Mouse (Mus musculus): ENCODE results near the gene Rundc3a.
"Not testable (repeated sequence)": the region's sequence is repeated elsewhere in the genome, so short reads cannot be mapped to it uniquely, and the experiment has no call there.

The Rundc3a gene

GRCm38 (mm10) chr11:102367504-102368280 is 25.5 kb upstream of the Rundc3a start:
- no peak for DNase-seq (ENCODE audit: low read depth, low spot score)

GRCm38 (mm10) chr11:102368347-102368746 is 24.9 kb upstream of the Rundc3a start:
- DNase-seq (ENCODE audit: low read depth, low spot score) = no peak

GRCm38 (mm10) chr11:102369263-102369662 is 23.9 kb upstream of the Rundc3a start:
- DNase-seq (ENCODE audit: low read depth, low spot score) = no peak

- DNase-seq (ENCODE audit: low read depth, low spot score) = no peak
Observed at GRCm38 (mm10) chr11:102370285-102370684, 22.9 kb upstream of the Rundc3a start.

- no peak for DNase-seq (ENCODE audit: low read depth, low spot score)
Observed at GRCm38 (mm10) chr11:102371926-102372685, 21.1 kb upstream of the Rundc3a start.

GRCm38 (mm10) chr11:102372936-102373335 is 20.3 kb upstream of the Rundc3a start:
- DNase-seq (ENCODE audit: low read depth, low spot score) = no peak

GRCm38 (mm10) chr11:102373646-102374045 is 19.6 kb upstream of the Rundc3a start:
- DNase-seq (ENCODE audit: low read depth, low spot score) = no peak

- no peak for DNase-seq (ENCODE audit: low read depth, low spot score)
Observed at GRCm38 (mm10) chr11:102374108-102374725, 19.0 kb upstream of the Rundc3a start.

- DNase-seq (ENCODE audit: low read depth, low spot score) = no peak
Observed at GRCm38 (mm10) chr11:102375196-102376173, 17.7 kb upstream of the Rundc3a start.

- DNase-seq (ENCODE audit: low read depth, low spot score) = no peak
Observed at GRCm38 (mm10) chr11:102376196-102376835, 16.9 kb upstream of the Rundc3a start.

- no peak for DNase-seq (ENCODE audit: low read depth, low spot score)
Observed at GRCm38 (mm10) chr11:102377186-102377585, 16.0 kb upstream of the Rundc3a start.

GRCm38 (mm10) chr11:102380091-102380490 is 13.1 kb upstream of the Rundc3a start:
- no peak for DNase-seq (ENCODE audit: low read depth, low spot score)

GRCm38 (mm10) chr11:102381341-102382100 is 11.7 kb upstream of the Rundc3a start:
- no peak for DNase-seq (ENCODE audit: low read depth, low spot score)

GRCm38 (mm10) chr11:102382794-102383193 is 10.4 kb upstream of the Rundc3a start:
- no peak for DNase-seq (ENCODE audit: low read depth, low spot score)

- DNase-seq (ENCODE audit: low read depth, low spot score) = no peak
Observed at GRCm38 (mm10) chr11:102383365-102384136, 9.7 kb upstream of the Rundc3a start.

GRCm38 (mm10) chr11:102384418-102384817 is 8.8 kb upstream of the Rundc3a start:
- no peak for DNase-seq (ENCODE audit: low read depth, low spot score)

- no peak for DNase-seq (ENCODE audit: low read depth, low spot score)
Observed at GRCm38 (mm10) chr11:102385075-102385474, 8.1 kb upstream of the Rundc3a start.

GRCm38 (mm10) chr11:102386121-102386520 is 7.1 kb upstream of the Rundc3a start:
- no peak for DNase-seq (ENCODE audit: low read depth, low spot score)

- DNase-seq (ENCODE audit: low read depth, low spot score) = not testable (repeated sequence)
Observed at GRCm38 (mm10) chr11:102389436-102389835, 3.8 kb upstream of the Rundc3a start.

Data from embryo, embryonic 11.5 days (tissue).